Mouse (Mus musculus) right cerebral cortex, postnatal 4 days (tissue): ENCODE data around the gene 1700012B09Rik.
A peak's percentile ranks its signal among the peaks of the same experiment; 100 is the strongest.

Experiments used
- DNase-seq: peaks from one replicate; pipeline ENCODE4 v3.0.0-alpha.2; 2022

Gene 1700012B09Rik

DNA sequence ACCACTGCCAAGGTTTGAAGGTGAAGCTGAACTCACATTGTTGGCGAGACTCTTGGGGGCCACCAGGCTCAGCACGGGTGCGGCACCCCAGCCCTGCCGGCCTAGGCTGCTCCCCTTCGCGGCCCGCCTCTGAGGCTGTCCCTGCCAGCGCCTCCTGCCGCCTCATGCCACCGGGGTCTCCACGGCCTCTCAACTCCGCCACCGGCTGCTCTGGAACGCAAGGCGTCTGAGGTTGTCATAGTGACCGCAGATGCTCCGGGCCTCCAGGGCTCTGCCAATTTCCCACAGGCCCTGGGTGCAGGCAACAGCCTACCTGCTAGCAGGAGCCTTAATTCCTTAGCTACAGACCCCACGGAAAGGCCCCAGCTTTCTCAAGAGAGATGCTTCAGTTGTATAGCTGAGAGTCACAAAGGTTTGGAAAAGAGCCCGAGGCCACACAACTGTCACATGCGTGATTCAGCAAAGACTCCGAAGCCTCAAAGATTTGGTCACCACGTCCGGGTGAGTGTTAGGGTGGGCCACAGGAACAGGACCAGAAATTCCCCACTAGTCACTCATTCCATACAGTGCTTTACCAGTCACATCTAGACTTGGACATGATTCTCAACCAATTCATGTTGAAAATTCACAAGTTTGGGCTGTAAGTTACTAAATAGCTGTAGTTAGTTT is at the start of gene 1700012B09Rik:
Gene 1700012B09Rik, minus strand, starts transcription at position 228 of the 669 bp plus-strand sequence.
- no peak for DNase-seq

DNA sequence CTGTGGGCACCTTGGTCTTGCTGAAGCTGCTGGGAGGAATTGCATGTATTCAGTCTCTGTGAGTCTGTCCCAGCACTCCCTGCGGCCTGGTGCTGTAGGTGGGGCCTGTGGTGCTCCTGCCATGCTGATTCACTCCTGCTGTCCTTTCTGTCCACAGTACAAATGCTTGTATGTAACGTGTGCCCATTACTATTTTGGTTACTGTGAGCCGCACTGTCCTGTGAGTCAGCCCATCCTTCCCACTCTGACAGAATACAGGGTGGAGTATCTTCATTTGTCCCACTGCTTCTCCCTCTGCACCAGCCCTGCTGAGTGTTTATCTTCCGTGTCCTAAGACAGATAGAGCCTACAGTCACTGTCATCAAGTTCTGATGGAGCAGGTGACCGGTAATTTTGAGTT is 39.3 kb upstream of the 1700012B09Rik start:
- DNase-seq: no peak

- no peak for DNase-seq
Observed at GRCm38 (mm10) chr9:14806786-14807185, 36.0 kb upstream of the 1700012B09Rik start.

DNA sequence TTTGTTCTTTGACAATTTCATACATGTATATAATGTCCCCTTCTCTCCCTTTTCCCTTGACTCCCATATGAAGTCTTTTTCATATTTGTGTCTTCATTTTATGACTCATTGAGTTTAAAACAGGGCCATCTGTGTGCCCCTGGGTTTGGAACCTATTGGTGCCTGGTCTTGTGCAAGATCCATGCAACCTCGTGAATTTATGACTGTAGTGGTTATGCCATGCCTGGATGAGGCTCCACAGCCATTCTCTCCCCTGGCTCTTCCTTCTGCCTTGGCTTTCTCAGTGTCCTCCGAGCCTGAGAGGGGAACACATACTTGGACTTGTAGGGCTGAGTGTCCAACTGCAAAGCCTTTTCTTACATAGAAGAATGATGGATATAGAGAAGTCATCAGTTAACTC is 34.9 kb upstream of the 1700012B09Rik start:
- DNase-seq: no peak

GRCm38 (mm10) chr9:14787356-14787755 is 16.5 kb upstream of the 1700012B09Rik start:
- no peak for DNase-seq

GRCm38 (mm10) chr9:14784039-14785002 is 13.5 kb upstream of the 1700012B09Rik start, which contains the start of the genes Mre11a and Ankrd49:
TSS of gene Mre11a (plus strand) at chr9:14784654.
TSS of gene Ankrd49 (minus strand) at chr9:14784856.
- peak; percentile 80 for DNase-seq

- DNase-seq: no peak
Observed at GRCm38 (mm10) chr9:14778341-14778740, 7.5 kb upstream of the 1700012B09Rik start.

GRCm38 (mm10) chr9:14773813-14774212 is 3.0 kb upstream of the 1700012B09Rik start:
- no peak for DNase-seq

DNA sequence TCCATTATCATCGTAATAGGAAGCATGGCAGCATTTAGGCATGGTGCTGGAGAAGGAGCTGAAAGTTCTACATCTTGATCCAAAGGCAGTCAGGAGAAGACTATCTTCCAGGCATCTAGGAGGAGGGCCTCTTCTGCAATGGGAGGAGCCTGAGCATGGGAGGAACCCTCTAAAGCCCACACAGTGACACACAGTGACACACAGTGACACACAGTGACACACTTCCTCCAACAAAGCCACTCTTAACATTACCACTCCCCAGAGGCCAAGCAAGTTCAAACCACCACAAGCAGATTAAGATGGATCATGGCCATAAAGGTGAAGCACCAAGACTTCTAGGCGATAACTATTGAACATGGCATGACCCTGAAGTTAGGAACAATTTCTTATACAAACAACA is 1.2 kb upstream of the 1700012B09Rik start:
- DNase-seq: no peak

GRCm38 (mm10) chr9:14769811-14770210 is 1.0 kb downstream of the 1700012B09Rik start:
- DNase-seq: no peak

- DNase-seq: peak; percentile 74
Observed at GRCm38 (mm10) chr9:14764765-14765164, 6.1 kb downstream of the 1700012B09Rik start.

GRCm38 (mm10) chr9:14759261-14759660 is 11.6 kb downstream of the 1700012B09Rik start:
- no peak for DNase-seq

- DNase-seq: no peak
Observed at GRCm38 (mm10) chr9:14758590-14758989, 12.2 kb downstream of the 1700012B09Rik start.

GRCm38 (mm10) chr9:14754469-14754868 is 16.4 kb downstream of the 1700012B09Rik start:
- no peak for DNase-seq

GRCm38 (mm10) chr9:14753947-14754346 is 16.9 kb downstream of the 1700012B09Rik start:
- no peak for DNase-seq

- peak; percentile 30 for DNase-seq
Observed at GRCm38 (mm10) chr9:14752001-14752522, 18.8 kb downstream of the 1700012B09Rik start, which contains the start of gene Fut4. TSS of gene Fut4 (minus strand) at chr9:14752393.

- peak; percentile 40 for DNase-seq
Observed at GRCm38 (mm10) chr9:14751503-14752000, 19.3 kb downstream of the 1700012B09Rik start.

GRCm38 (mm10) chr9:14750901-14751502 is 19.8 kb downstream of the 1700012B09Rik start:
- no peak for DNase-seq

- no peak for DNase-seq
Observed at GRCm38 (mm10) chr9:14740151-14740924, 30.5 kb downstream of the 1700012B09Rik start, which contains the start of gene Piwil4. TSS of gene Piwil4 (minus strand) at chr9:14740733.

DNA sequence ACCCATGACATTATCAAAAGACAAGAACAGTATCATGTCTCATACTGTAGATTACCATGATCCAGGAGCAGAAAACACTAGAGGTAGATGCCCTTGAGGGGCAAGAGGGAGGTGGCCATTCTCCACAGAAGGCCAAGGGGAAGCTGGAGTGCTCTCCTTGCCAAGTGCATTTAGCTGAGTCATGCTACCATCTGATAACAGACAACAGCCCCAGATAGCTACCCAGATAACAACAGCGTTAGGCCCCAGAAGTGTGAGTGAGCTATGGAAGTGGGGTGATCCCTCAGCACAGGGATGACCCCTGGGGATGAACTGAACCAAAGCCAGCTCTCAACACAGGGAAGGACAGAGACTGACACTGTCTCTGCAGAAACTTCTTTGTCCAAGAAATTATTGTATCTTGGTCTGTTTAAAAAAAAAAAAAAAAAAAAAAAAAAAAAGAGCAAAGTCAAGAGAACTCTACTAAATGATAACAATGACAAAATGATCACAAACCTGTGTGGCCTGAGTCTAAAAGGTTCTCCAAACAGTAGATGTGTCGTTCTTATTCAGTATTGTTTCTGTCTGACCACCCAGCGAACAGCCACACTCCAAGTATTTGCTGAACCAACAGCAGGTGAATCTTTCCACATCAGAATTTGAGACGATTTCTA is 31.2 kb downstream of the 1700012B09Rik start:
- no peak for DNase-seq

DNA sequence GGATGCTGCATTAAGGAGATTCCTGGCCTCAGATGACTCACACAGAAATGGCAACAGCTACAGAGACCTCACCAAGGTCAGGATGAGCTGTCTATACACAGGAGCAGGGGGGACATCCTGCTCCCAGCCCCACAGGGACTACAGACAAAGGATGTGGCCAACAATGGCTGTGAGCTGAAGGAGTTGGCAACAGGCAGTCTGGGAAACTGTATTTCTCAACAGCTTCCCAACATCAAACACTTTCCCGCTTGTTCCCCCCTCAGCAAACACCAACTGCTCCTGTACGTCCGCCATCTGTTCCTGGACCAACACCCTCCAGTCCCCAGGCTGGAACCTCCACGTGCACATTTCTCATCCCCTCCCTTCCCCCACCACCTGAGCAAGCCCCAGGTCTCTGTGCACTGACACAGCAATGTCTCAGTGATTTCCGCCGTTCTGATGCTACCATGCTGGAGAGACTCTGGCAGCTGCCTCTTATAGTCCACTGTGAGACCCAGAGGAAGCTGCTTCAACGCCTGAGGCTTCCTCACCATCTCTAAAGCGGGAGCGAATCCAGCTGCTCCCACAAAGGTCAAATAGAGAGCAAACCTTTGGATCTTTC is 39.8 kb downstream of the 1700012B09Rik start:
- no peak for DNase-seq
